8 mouse cellular contexts compared by ENCODE assay signal in genomic region chr11:32218501-32219050, GRCm38 (mm10). TPM values are rescaled to one million over a fixed set of nuclear protein-coding genes. Genes with fewer than 3 reads are reported as not detected.
A peak's percentile ranks its signal among the peaks of the same experiment; 100 is the strongest.
DNase-seq lines count a peak whose midpoint lies in the region; ATAC-seq and TF ChIP-seq lines count a peak whose summit lies in the region.
"Had no signal": no experiment of that assay in that cellular context is flagged by ENCODE, and none has a peak within 500 bp of the region (broad histone marks: within the 10 kb centered on the region; RNA-seq: fewer than 3 reads in every experiment).

No protein-coding gene starts in this region.

- H3K36me3 ChIP-seq in intestine, embryonic 15.5 days, result peaks cover 15% of the 10 kb centered on the region
- peaks cover 25% of the 10 kb centered on the region for H3K36me3 ChIP-seq in intestine, postnatal 0 days (ENCODE audit: control insufficient read depth, insufficient read depth)
- H3K36me3 ChIP-seq in embryonic facial prominence, embryonic 12.5 days, result peaks cover 17% of the 10 kb centered on the region
- H3K36me3 ChIP-seq in limb, embryonic 13.5 days, result peaks cover 30% of the 10 kb centered on the region

- 0 out of 2 replicates have a peak overlapping the region, but pooled peaks have one; percentile 9 for H3K4me2 ChIP-seq in intestine, embryonic 15.5 days (replicated peaks)
- H3K4me2 ChIP-seq in intestine, postnatal 0 days (replicated peaks; ENCODE audit: low read depth), result no peak overlapping the region
- peak overlapping the region; percentile 15; the same call in 1 of the 2 replicates for H3K4me2 ChIP-seq in embryonic facial prominence, embryonic 12.5 days (replicated peaks)
- H3K4me2 ChIP-seq in limb, embryonic 13.5 days (replicated peaks), result peak overlapping the region; percentile 11; the same call in 1 of the 2 replicates

- TF ChIP-seq CTCF in intestine, postnatal 0 days (IDR thresholded peaks at IDR 0.05; ENCODE audit: low read depth), result no peak

- no peaks in the 10 kb centered on the region for H3K27me3 ChIP-seq in intestine, embryonic 15.5 days (replicated peaks)
- H3K27me3 ChIP-seq in intestine, postnatal 0 days (replicated peaks; ENCODE audit: control insufficient read depth, insufficient read depth, low read length), result no peaks in the 10 kb centered on the region
- H3K27me3 ChIP-seq in embryonic facial prominence, embryonic 12.5 days, result peaks cover 4% of the 10 kb centered on the region; the same call in 1 of the 2 replicates
- no peaks in the 10 kb centered on the region for H3K27me3 ChIP-seq in limb, embryonic 13.5 days

- no peak overlapping the region for H3K9ac ChIP-seq in intestine, embryonic 15.5 days
- no peak overlapping the region for H3K9ac ChIP-seq in intestine, postnatal 0 days (ENCODE audit: low read depth, low read length)
- H3K9ac ChIP-seq in embryonic facial prominence, embryonic 12.5 days, result no peak overlapping the region; the same call in 1 of the 2 replicates
- H3K9ac ChIP-seq in limb, embryonic 13.5 days, result peak overlapping the region; percentile 56

- no peak overlapping the region for H3K27ac ChIP-seq in intestine, embryonic 15.5 days
- no peak overlapping the region for H3K27ac ChIP-seq in intestine, postnatal 0 days (ENCODE audit: low read depth, low read length)
- peak overlapping the region; percentile 69 for H3K27ac ChIP-seq in embryonic facial prominence, embryonic 12.5 days
- 0 out of 2 replicates have a peak overlapping the region, but pooled peaks have one; percentile 52 for H3K27ac ChIP-seq in limb, embryonic 13.5 days
- H3K27ac ChIP-seq: left cerebral cortex, adult 2 months had no signal

- DNase-seq in NIH3T3 (ENCODE audit: low read depth), result peak; percentile 63
- DNase-seq in urinary bladder, postnatal 14 days (ENCODE audit: low spot score), result no peak
- no peak for DNase-seq in B cell, adult 2 months

- ATAC-seq in intestine, embryonic 15.5 days, result no peak
- no peak for ATAC-seq in intestine, postnatal 0 days
- no peak for ATAC-seq in embryonic facial prominence, embryonic 12.5 days (ENCODE audit: insufficient number of reproducible peaks, insufficient read depth, low FRiP score, low TSS enrichment)
- no peak for ATAC-seq in limb, embryonic 13.5 days (ENCODE audit: low FRiP score, low read depth)

- peaks cover 46% of the 10 kb centered on the region for H3K4me1 ChIP-seq in intestine, embryonic 15.5 days (replicated peaks)
- peaks cover 5% of the 10 kb centered on the region; the same call in 1 of the 2 replicates for H3K4me1 ChIP-seq in intestine, postnatal 0 days (replicated peaks; ENCODE audit: control insufficient read depth, insufficient read depth, low read length)
- H3K4me1 ChIP-seq in embryonic facial prominence, embryonic 12.5 days, result peaks cover 47% of the 10 kb centered on the region
- H3K4me1 ChIP-seq in limb, embryonic 13.5 days, result peaks cover 57% of the 10 kb centered on the region

- no peaks in the 10 kb centered on the region for H3K9me3 ChIP-seq in intestine, embryonic 15.5 days
- no peaks in the 10 kb centered on the region for H3K9me3 ChIP-seq in intestine, postnatal 0 days (ENCODE audit: control insufficient read depth)
- H3K9me3 ChIP-seq in embryonic facial prominence, embryonic 12.5 days, result no peaks in the 10 kb centered on the region
- H3K9me3 ChIP-seq in limb, embryonic 13.5 days, result no peaks in the 10 kb centered on the region

- no peak overlapping the region for H3K4me3 ChIP-seq in intestine, embryonic 15.5 days (replicated peaks)
- no peak overlapping the region for H3K4me3 ChIP-seq in intestine, postnatal 0 days (ENCODE audit: low read depth, low read length)
- no peak overlapping the region for H3K4me3 ChIP-seq in embryonic facial prominence, embryonic 12.5 days
- H3K4me3 ChIP-seq in limb, embryonic 13.5 days, result no peak overlapping the region
- H3K4me3 ChIP-seq: left cerebral cortex, adult 2 months had no signal

- 57% methylated on average over 6 of the region's 6 CpGs for WGBS in intestine, embryonic 15.5 days
- 61% methylated on average over 6 of the region's 6 CpGs for WGBS in intestine, postnatal 0 days
- 43% methylated on average over 6 of the region's 6 CpGs for WGBS in embryonic facial prominence, embryonic 12.5 days
- WGBS in limb, embryonic 13.5 days, result 59% methylated on average over 6 of the region's 6 CpGs

RNA-seq across cellular contexts. Expression of gene Rhbdf1, which starts 3.5 kb away (rescaled TPM):
- polyA plus RNA-seq in intestine, embryonic 15.5 days (2015; fragmentation: Nextera tagmentation; extraction: Ambion mirVana), result 52.8 and 53.5 TPM in 2 replicates
- 20.7 and 26.1 TPM in 2 replicates for polyA plus RNA-seq in intestine, postnatal 0 days (2015; fragmentation: Nextera tagmentation; extraction: Ambion mirVana)
- 46.5 and 49.8 TPM in 2 replicates for polyA plus RNA-seq in embryonic facial prominence, embryonic 12.5 days (2016; fragmentation: Nextera tagmentation; extraction: Ambion mirVana)
- polyA plus RNA-seq in limb, embryonic 13.5 days (2015; fragmentation: Nextera tagmentation; extraction: Ambion mirVana), result 59.3 and 63.4 TPM in 2 replicates

RNA-seq across cellular contexts. Expression of gene Mpg, which starts 7.7 kb away (rescaled TPM):
- polyA plus RNA-seq in intestine, embryonic 15.5 days (2015; fragmentation: Nextera tagmentation; extraction: Ambion mirVana), result 30.8 and 36.6 TPM in 2 replicates
- polyA plus RNA-seq in intestine, postnatal 0 days (2015; fragmentation: Nextera tagmentation; extraction: Ambion mirVana), result 19.2 and 20.9 TPM in 2 replicates
- 36.0 and 36.5 TPM in 2 replicates for polyA plus RNA-seq in embryonic facial prominence, embryonic 12.5 days (2016; fragmentation: Nextera tagmentation; extraction: Ambion mirVana)
- 42.7 and 43.5 TPM in 2 replicates for polyA plus RNA-seq in limb, embryonic 13.5 days (2015; fragmentation: Nextera tagmentation; extraction: Ambion mirVana)

RNA-seq across cellular contexts. Expression of gene Snrnp25, which starts 13.4 kb away (rescaled TPM):
- polyA plus RNA-seq in intestine, embryonic 15.5 days (2015; fragmentation: Nextera tagmentation; extraction: Ambion mirVana), result 45.1 and 49.1 TPM in 2 replicates
- 27.0 and 28.0 TPM in 2 replicates for polyA plus RNA-seq in intestine, postnatal 0 days (2015; fragmentation: Nextera tagmentation; extraction: Ambion mirVana)
- 69.3 and 71.1 TPM in 2 replicates for polyA plus RNA-seq in embryonic facial prominence, embryonic 12.5 days (2016; fragmentation: Nextera tagmentation; extraction: Ambion mirVana)
- 58.7 and 66.4 TPM in 2 replicates for polyA plus RNA-seq in limb, embryonic 13.5 days (2015; fragmentation: Nextera tagmentation; extraction: Ambion mirVana)

RNA-seq across cellular contexts. Expression of gene Il9r, which starts 18.5 kb away (rescaled TPM):
- polyA plus RNA-seq in intestine, embryonic 15.5 days (2015; fragmentation: Nextera tagmentation; extraction: Ambion mirVana), result 0.09 and 0.11 TPM in 2 replicates
- polyA plus RNA-seq in intestine, postnatal 0 days (2015; fragmentation: Nextera tagmentation; extraction: Ambion mirVana), result not detected in 2 replicates
- not detected in 2 replicates for polyA plus RNA-seq in embryonic facial prominence, embryonic 12.5 days (2016; fragmentation: Nextera tagmentation; extraction: Ambion mirVana)
- 0.14 and 0.50 TPM in 2 replicates for polyA plus RNA-seq in limb, embryonic 13.5 days (2015; fragmentation: Nextera tagmentation; extraction: Ambion mirVana)

RNA-seq across cellular contexts. Expression of gene Nprl3, which starts 48.9 kb away (rescaled TPM):
- 29.4 and 33.6 TPM in 2 replicates for polyA plus RNA-seq in intestine, embryonic 15.5 days (2015; fragmentation: Nextera tagmentation; extraction: Ambion mirVana)
- polyA plus RNA-seq in intestine, postnatal 0 days (2015; fragmentation: Nextera tagmentation; extraction: Ambion mirVana), result 19.8 and 20.7 TPM in 2 replicates
- 47.9 and 48.2 TPM in 2 replicates for polyA plus RNA-seq in embryonic facial prominence, embryonic 12.5 days (2016; fragmentation: Nextera tagmentation; extraction: Ambion mirVana)
- 46.0 and 47.0 TPM in 2 replicates for polyA plus RNA-seq in limb, embryonic 13.5 days (2015; fragmentation: Nextera tagmentation; extraction: Ambion mirVana)

Comparison
In these comparisons a context has a peak if more than half of its experiments do, and no peak if none do; other contexts are left out.
1. H3K27ac ChIP-seq: peak in embryonic facial prominence, embryonic 12.5 days (single experiment) and limb, embryonic 13.5 days (single experiment); none in intestine, embryonic 15.5 days (single experiment) and intestine, postnatal 0 days (single experiment).